15 mouse cellular contexts compared by ENCODE assay signal in the genomic region with DNA sequence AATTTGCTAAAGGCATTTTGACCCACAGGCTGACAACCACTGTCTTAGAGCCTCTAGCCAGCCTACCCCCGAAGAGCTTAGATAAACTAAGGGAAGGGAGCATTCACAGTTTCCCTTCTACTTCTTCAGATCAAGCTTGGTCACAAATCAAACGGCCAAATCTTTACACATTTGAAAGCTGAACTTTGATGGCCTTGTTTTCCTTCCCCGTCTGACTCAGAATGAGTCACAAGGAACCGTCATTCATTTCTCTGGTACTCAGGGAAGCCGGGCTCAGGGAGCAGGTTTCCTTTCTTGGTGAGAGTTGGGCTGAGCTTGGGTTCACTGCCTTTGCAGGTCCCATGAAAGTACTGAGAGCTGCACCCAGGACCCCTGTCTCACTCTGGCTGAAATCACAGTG.
A peak's percentile ranks its signal among the peaks of the same experiment; 100 is the strongest.
DNase-seq lines count a peak whose midpoint lies in the region; ATAC-seq lines count a peak whose summit lies in the region.
"Had no signal": no experiment of that assay in that cellular context is flagged by ENCODE, and none has a peak within 500 bp of the region (broad histone marks: within the 10 kb centered on the region; RNA-seq: fewer than 3 reads in every experiment).

No protein-coding gene starts in this region.

- ATAC-seq in activated CD4-positive, CD25-positive, alpha-beta regulatory T cell, adult 4 months, result peak; percentile 40

- peak; percentile 23 for DNase-seq in urinary bladder, postnatal 25 days (ENCODE audit: low spot score)
- DNase-seq in urinary bladder, postnatal 4 days (ENCODE audit: low spot score in 2 of 2), result no peak
- peak; percentile 17 for DNase-seq in c-Kit-positive CD71-negative TER-119-negative erythroid progenitor cells, embryonic 14.5 days (ENCODE audit: low read depth)
- DNase-seq in embryo, embryonic 11 days, result no peak
- DNase-seq in cerebellum, adult 11-12 months, result no peak
- no peak for DNase-seq in ovary, postnatal 36 days (ENCODE audit: low spot score)
- DNase-seq: cerebellum, postnatal 36 days; gastrocnemius, postnatal 14 days; heart, postnatal 14 days; kidney, adult 9 months; kidney, postnatal 4 days; layer of hippocampus, postnatal 36 days; left cerebral cortex, postnatal 4 days; thymus, postnatal 25 days had no signal

Comparison
In these comparisons a context has a peak if more than half of its experiments do, and no peak if none do; other contexts are left out.
1. DNase-seq: peak in urinary bladder, postnatal 25 days (single experiment) and c-Kit-positive CD71-negative TER-119-negative erythroid progenitor cells, embryonic 14.5 days (single experiment); none in urinary bladder, postnatal 4 days (0 of 2), embryo, embryonic 11 days (single experiment), cerebellum, adult 11-12 months (single experiment) and ovary, postnatal 36 days (single experiment).